Mouse (Mus musculus): ENCODE results near the gene Aqp3. TPM values are rescaled to one million over a fixed set of nuclear protein-coding genes. Genes with fewer than 3 reads are reported as not detected.

The Aqp3 gene
- polyA plus RNA-seq, 1 experiment from 2014 or later = 1.0 TPM

GRCm38 (mm10) chr4:41133529-41134291 lies 35.7 kb upstream of the Aqp3 start:
- no peak overlapping the region for H3K4me3 ChIP-seq (ENCODE audit: low read depth, low read length)
- ATAC-seq (replicated peaks; ENCODE audit: insufficient number of reproducible peaks, low FRiP score, low TSS enrichment, low read depth) (no peak), DNase-seq (ENCODE audit: low spot score) (no peak)
- 83% methylated on average over 6 of the region's 6 CpGs for WGBS
- H3K36me3 ChIP-seq (replicated peaks; ENCODE audit: control insufficient read depth, insufficient read depth, low read depth, low read length) = no peaks in the 10 kb centered on the region; the same call in 1 of the 2 replicates
- no peaks in the 10 kb centered on the region for H3K9me3 ChIP-seq (replicated peaks; ENCODE audit: control insufficient read depth, low read length)
- no peaks in the 10 kb centered on the region for H3K27me3 ChIP-seq (ENCODE audit: control insufficient read depth, insufficient read depth, low read length)
- H3K4me1 ChIP-seq (ENCODE audit: control insufficient read depth, insufficient read depth, low read length) = no peaks in the 10 kb centered on the region
- H3K4me2 ChIP-seq (ENCODE audit: low read depth, low read length) = no peak overlapping the region
- H3K9ac ChIP-seq (replicated peaks; ENCODE audit: low read length) = no peak overlapping the region
- no peak overlapping the region for H3K27ac ChIP-seq (replicated peaks; ENCODE audit: low read depth, low read length)

- DNase-seq (ENCODE audit: low spot score) (no peak), ATAC-seq (replicated peaks; ENCODE audit: insufficient number of reproducible peaks, low FRiP score, low TSS enrichment, low read depth) (no peak)
- H3K27me3 ChIP-seq (ENCODE audit: control insufficient read depth, insufficient read depth, low read length) = no peaks in the 10 kb centered on the region
- no peaks in the 10 kb centered on the region for H3K9me3 ChIP-seq (replicated peaks; ENCODE audit: control insufficient read depth, low read length)
- H3K4me1 ChIP-seq (ENCODE audit: control insufficient read depth, insufficient read depth, low read length) = no peaks in the 10 kb centered on the region
- H3K36me3 ChIP-seq (replicated peaks; ENCODE audit: control insufficient read depth, insufficient read depth, low read depth, low read length) = no peaks in the 10 kb centered on the region
- H3K9ac ChIP-seq (replicated peaks; ENCODE audit: low read length) = no peak overlapping the region
- no peak overlapping the region for H3K27ac ChIP-seq (replicated peaks; ENCODE audit: low read depth, low read length)
- no peak overlapping the region for H3K4me2 ChIP-seq (ENCODE audit: low read depth, low read length)
- 83% methylated on average over 6 of the region's 6 CpGs for WGBS
- no peak overlapping the region for H3K4me3 ChIP-seq (ENCODE audit: low read depth, low read length)
These were observed 34.5 kb upstream of the Aqp3 start for GRCm38 (mm10) chr4:41132471-41132870.

DNA sequence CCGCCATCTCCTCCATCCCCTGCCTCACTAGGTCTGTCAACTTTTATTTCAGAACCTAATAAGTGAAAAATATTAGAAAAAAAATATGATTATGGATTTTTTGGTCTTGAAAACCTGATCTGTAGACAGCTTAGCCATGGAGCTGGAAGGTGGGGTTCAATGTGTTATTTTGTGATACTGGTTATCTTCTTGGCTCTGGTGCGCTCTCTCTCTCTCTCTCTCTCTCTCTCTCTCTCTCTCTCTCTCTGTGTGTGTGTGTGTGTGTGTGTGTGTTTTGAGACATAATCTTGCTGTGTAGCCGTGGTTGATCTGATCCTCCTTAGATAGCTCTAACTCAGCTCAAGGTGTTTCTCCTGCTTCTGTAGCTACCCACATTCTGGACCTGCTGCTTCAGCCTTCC lies 31.9 kb upstream of the Aqp3 start:
- ATAC-seq (replicated peaks; ENCODE audit: insufficient number of reproducible peaks, low FRiP score, low TSS enrichment, low read depth) = no peak
- H3K9ac ChIP-seq (replicated peaks; ENCODE audit: low read length) = no peak overlapping the region
- H3K4me2 ChIP-seq (ENCODE audit: low read depth, low read length) = no peak overlapping the region

GRCm38 (mm10) chr4:41129406-41129805 lies 31.4 kb upstream of the Aqp3 start:
- 10% methylated on average over 2 of the region's 2 CpGs for WGBS
- H3K9me3 ChIP-seq (replicated peaks; ENCODE audit: control insufficient read depth, low read length) = no peaks in the 10 kb centered on the region
- peak; percentile 57; the same call in 1 of the 2 replicates for ATAC-seq (replicated peaks; ENCODE audit: insufficient number of reproducible peaks, low FRiP score, low TSS enrichment, low read depth)

More for the DNA sequence above, 31.9 kb upstream of the Aqp3 start:
- no peak for DNase-seq (ENCODE audit: low spot score)
- 72% methylated on average over 3 of the region's 3 CpGs for WGBS
- no peaks in the 10 kb centered on the region for H3K9me3 ChIP-seq (replicated peaks; ENCODE audit: control insufficient read depth, low read length)
- H3K27me3 ChIP-seq (ENCODE audit: control insufficient read depth, insufficient read depth, low read length) = no peaks in the 10 kb centered on the region
- H3K4me3 ChIP-seq (ENCODE audit: low read depth, low read length) = no peak overlapping the region
- no peaks in the 10 kb centered on the region for H3K4me1 ChIP-seq (ENCODE audit: control insufficient read depth, insufficient read depth, low read length)
- no peak overlapping the region for H3K27ac ChIP-seq (replicated peaks; ENCODE audit: low read depth, low read length)
- no peaks in the 10 kb centered on the region for H3K36me3 ChIP-seq (replicated peaks; ENCODE audit: control insufficient read depth, insufficient read depth, low read depth, low read length)

GRCm38 (mm10) chr4:41124180-41124951 lies 26.4 kb upstream of the Aqp3 start, which contains the start of gene Nol6:
Gene Nol6, minus strand, starts transcription at chr4:41124455.
- WGBS = under 1% methylated on average over 29 of the region's 29 CpGs
- Histone ChIP-seq H3K27ac (replicated peaks; ENCODE audit: low read depth, low read length) (no peak within 1 kb of the TSS), H3K36me3 (replicated peaks; ENCODE audit: control insufficient read depth, insufficient read depth, low read depth, low read length) (peaks cover 4% of the 10 kb centered on the region; the same call in 1 of the 2 replicates), H3K27me3 (ENCODE audit: control insufficient read depth, insufficient read depth, low read length) (no peaks in the 10 kb centered on the region), H3K9me3 (replicated peaks; ENCODE audit: control insufficient read depth, low read length) (no peaks in the 10 kb centered on the region), H3K9ac (replicated peaks; ENCODE audit: low read length) (peak within 1 kb of the TSS; percentile 50), H3K4me2 (ENCODE audit: low read depth, low read length) (peak within 1 kb of the TSS; percentile 60), H3K4me3 (ENCODE audit: low read depth, low read length) (peak within 1 kb of the TSS; percentile 63), H3K4me1 (ENCODE audit: control insufficient read depth, insufficient read depth, low read length) (no peaks in the 10 kb centered on the region; the same call in 1 of the 2 replicates)
- DNase-seq (ENCODE audit: low spot score) = peak; percentile 99
- ATAC-seq (replicated peaks; ENCODE audit: insufficient number of reproducible peaks, low FRiP score, low TSS enrichment, low read depth) = peak; percentile 99

More at GRCm38 (mm10) chr4:41129406-41129805, 31.4 kb upstream of the Aqp3 start:
- DNase-seq (ENCODE audit: low spot score) = peak; percentile 74
- no peak overlapping the region for H3K4me3 ChIP-seq (ENCODE audit: low read depth, low read length)
- no peaks in the 10 kb centered on the region for H3K4me1 ChIP-seq (ENCODE audit: control insufficient read depth, insufficient read depth, low read length)
- H3K27me3 ChIP-seq (ENCODE audit: control insufficient read depth, insufficient read depth, low read length) = no peaks in the 10 kb centered on the region
- no peak overlapping the region for H3K27ac ChIP-seq (replicated peaks; ENCODE audit: low read depth, low read length)
- no peak overlapping the region for H3K4me2 ChIP-seq (ENCODE audit: low read depth, low read length)
- H3K36me3 ChIP-seq (replicated peaks; ENCODE audit: control insufficient read depth, insufficient read depth, low read depth, low read length) = no peaks in the 10 kb centered on the region
- no peak overlapping the region for H3K9ac ChIP-seq (replicated peaks; ENCODE audit: low read length)

DNA sequence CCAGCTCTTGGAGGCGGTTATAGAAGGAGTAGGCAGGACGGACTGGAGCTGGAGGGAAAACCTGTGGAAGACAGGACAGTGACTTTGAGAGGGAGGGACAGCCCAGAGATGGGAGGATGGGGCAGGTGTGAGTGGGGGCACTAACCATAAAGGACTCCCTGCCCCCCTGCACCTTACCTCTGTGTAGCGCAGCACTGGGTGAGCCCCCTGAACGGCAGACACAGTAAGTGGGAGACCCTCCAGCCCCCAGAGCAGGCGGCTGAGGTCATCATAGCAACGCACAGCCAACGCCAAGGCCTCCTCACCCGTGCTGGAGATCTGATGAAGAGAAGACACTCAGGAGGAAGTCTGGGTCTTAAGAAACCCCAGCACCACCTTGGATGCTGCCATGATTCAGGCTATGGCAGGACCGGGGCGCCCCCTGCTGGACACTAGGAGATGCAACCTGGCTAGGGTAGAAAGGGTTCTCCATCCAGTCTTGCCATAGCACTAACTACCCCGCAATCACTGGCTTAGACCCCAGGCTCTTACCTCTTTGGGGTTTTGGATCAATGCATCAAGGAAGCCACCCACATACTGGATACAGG lies 20.8 kb upstream of the Aqp3 start:
- ATAC-seq (replicated peaks; ENCODE audit: insufficient number of reproducible peaks, low FRiP score, low TSS enrichment, low read depth) (no peak), DNase-seq (ENCODE audit: low spot score) (peak; percentile 78)
- no peaks in the 10 kb centered on the region for H3K27me3 ChIP-seq (ENCODE audit: control insufficient read depth, insufficient read depth, low read length)
- H3K36me3 ChIP-seq (replicated peaks; ENCODE audit: control insufficient read depth, insufficient read depth, low read depth, low read length) = peaks cover 8% of the 10 kb centered on the region
- no peaks in the 10 kb centered on the region; the same call in 1 of the 2 replicates for H3K4me1 ChIP-seq (ENCODE audit: control insufficient read depth, insufficient read depth, low read length)
- H3K9me3 ChIP-seq (replicated peaks; ENCODE audit: control insufficient read depth, low read length) = no peaks in the 10 kb centered on the region
- WGBS = 71% methylated on average over 11 of the region's 11 CpGs
- no peak overlapping the region for H3K4me2 ChIP-seq (ENCODE audit: low read depth, low read length)
- no peak overlapping the region for H3K27ac ChIP-seq (replicated peaks; ENCODE audit: low read depth, low read length)
- H3K9ac ChIP-seq (replicated peaks; ENCODE audit: low read length) = no peak overlapping the region
- H3K4me3 ChIP-seq (ENCODE audit: low read depth, low read length) = no peak overlapping the region

- DNase-seq (ENCODE audit: low spot score) (peak; percentile 14), ATAC-seq (replicated peaks; ENCODE audit: insufficient number of reproducible peaks, low FRiP score, low TSS enrichment, low read depth) (no peak; the same call in 1 of the 2 replicates)
- H3K36me3 ChIP-seq (replicated peaks; ENCODE audit: control insufficient read depth, insufficient read depth, low read depth, low read length) = peaks cover 8% of the 10 kb centered on the region
- no peak overlapping the region for H3K9ac ChIP-seq (replicated peaks; ENCODE audit: low read length)
- 77% methylated on average over 3 of the region's 3 CpGs for WGBS
- H3K27ac ChIP-seq (replicated peaks; ENCODE audit: low read depth, low read length) = no peak overlapping the region
- H3K9me3 ChIP-seq (replicated peaks; ENCODE audit: control insufficient read depth, low read length) = no peaks in the 10 kb centered on the region
- no peaks in the 10 kb centered on the region for H3K27me3 ChIP-seq (ENCODE audit: control insufficient read depth, insufficient read depth, low read length)
- no peaks in the 10 kb centered on the region for H3K4me1 ChIP-seq (ENCODE audit: control insufficient read depth, insufficient read depth, low read length)
- H3K4me3 ChIP-seq (ENCODE audit: low read depth, low read length) = no peak overlapping the region
- no peak overlapping the region for H3K4me2 ChIP-seq (ENCODE audit: low read depth, low read length)
These were observed 18.8 kb upstream of the Aqp3 start for GRCm38 (mm10) chr4:41116817-41117216.

Measured in embryonic facial prominence, embryonic 11.5 days (tissue).